Mouse (Mus musculus) intestine, embryonic 16.5 days (tissue): ENCODE measurements around the gene Gps2. TPM values are rescaled to one million over a fixed set of nuclear protein-coding genes. Genes with fewer than 3 reads are reported as not detected.

Experiments
- ATAC-seq: fragments of 200-750 bp; cut with Nextera tagmentation; 2 replicates; pipeline ENCODE4 v1.8.0; 2017; ENCODE audit warnings: moderate TSS enrichment, moderate library complexity
- H3K27ac ChIP-seq: fragments of 300-500 bp; sonication (generic); 2 replicates; pipeline ENCODE4 v1.5.1; 2014; ENCODE audit warnings: mild to moderate bottlenecking, low read length
- H3K27me3 ChIP-seq: fragments of 300-500 bp; sonication (generic); replicated peaks from 2 replicates; pipeline ENCODE4 v1.6.1; 2014; ENCODE audit warnings: low read length, control low read depth, mixed read lengths; ENCODE audit not compliant: control insufficient read depth, insufficient read depth
- H3K36me3 ChIP-seq: fragments of 300-500 bp; sonication (generic); 2 replicates; pipeline ENCODE4 v1.6.1; 2014; ENCODE audit warnings: low read length, control low read depth; ENCODE audit not compliant: control insufficient read depth, insufficient read depth
- H3K4me1 ChIP-seq: fragments of 300-500 bp; sonication (generic); 2 replicates; pipeline ENCODE4 v1.6.1; 2014; ENCODE audit warnings: low read length, control low read depth, mixed read lengths; ENCODE audit not compliant: control insufficient read depth, insufficient read depth
- H3K4me2 ChIP-seq: fragments of 300-500 bp; sonication (generic); 2 replicates; pipeline ENCODE4 v1.6.1; 2014; ENCODE audit warnings: low read depth, low read length, control low read depth
- H3K4me3 ChIP-seq: fragments of 300-500 bp; sonication (generic); 2 replicates; pipeline ENCODE4 v1.5.1; 2014; ENCODE audit warnings: mild to moderate bottlenecking, low read length
- H3K9ac ChIP-seq: fragments of 300-500 bp; sonication (generic); 2 replicates; pipeline ENCODE4 v1.6.1; 2014; ENCODE audit warnings: low read depth, low read length
- H3K9me3 ChIP-seq: fragments of 300-500 bp; sonication (generic); 2 replicates; pipeline ENCODE4 v1.6.1; 2016; ENCODE audit warnings: low read length, control low read depth; ENCODE audit not compliant: control insufficient read depth
- WGBS: fragments of 180-500 bp; shearing (Covaris S2); extraction: QIAGEN DNeasy Blood & Tissue Kit; methylation state at CpG from one replicate; pipeline ENCODE4 v1.1.7; 2014; 5-methylcytosine and 5-hydroxymethylcytosine counted together
- polyA plus RNA-seq: library from polyadenylated mRNA; unstranded; fragments of >200 nt; fragmentation: Nextera tagmentation; extraction: Ambion mirVana; gene quantifications from 2 replicates; pipeline ENCODE4 v1.2.1, GENCODE M21; 2015

Gene Gps2
- polyA plus RNA-seq, 1 experiment from 2014 or later, result 63.8 TPM

DNA sequence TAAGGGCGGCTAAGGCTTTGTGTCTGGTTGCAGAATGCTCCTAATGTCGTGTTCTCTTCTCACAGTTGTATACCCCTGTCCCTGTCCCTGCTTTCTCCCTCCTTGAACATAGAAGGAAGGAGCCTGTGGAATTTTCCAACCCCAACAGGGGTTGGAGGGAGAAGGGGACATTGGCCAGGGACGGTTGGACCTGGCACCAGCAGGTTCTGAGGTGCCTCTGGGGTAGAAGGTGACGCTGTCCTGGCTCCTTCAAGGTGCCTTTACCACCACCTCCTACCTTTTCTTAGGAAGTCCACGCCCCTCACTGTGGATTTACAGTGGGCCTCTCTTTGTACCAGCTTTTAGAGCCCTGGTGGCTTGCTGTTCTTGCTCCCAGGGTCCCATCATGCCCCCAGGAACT is 24.1 kb downstream of the Gps2 start:
- ATAC-seq, result no peak
- Histone ChIP-seq H3K4me2 (no peak overlapping the region), H3K9ac (0 out of 2 replicates have a peak overlapping the region, but pooled peaks have one; percentile 22), H3K27me3 (0 out of 2 replicates have a peak, but pooled peaks cover 3% of the 10 kb centered on the region), H3K9me3 (no peaks in the 10 kb centered on the region), H3K4me3 (no peak overlapping the region), H3K4me1 (peaks cover 35% of the 10 kb centered on the region), H3K36me3 (no peaks in the 10 kb centered on the region), H3K27ac (0 out of 2 replicates have a peak overlapping the region, but pooled peaks have one; percentile 46)
- 76% methylated on average over 5 of the region's 5 CpGs for WGBS

DNA sequence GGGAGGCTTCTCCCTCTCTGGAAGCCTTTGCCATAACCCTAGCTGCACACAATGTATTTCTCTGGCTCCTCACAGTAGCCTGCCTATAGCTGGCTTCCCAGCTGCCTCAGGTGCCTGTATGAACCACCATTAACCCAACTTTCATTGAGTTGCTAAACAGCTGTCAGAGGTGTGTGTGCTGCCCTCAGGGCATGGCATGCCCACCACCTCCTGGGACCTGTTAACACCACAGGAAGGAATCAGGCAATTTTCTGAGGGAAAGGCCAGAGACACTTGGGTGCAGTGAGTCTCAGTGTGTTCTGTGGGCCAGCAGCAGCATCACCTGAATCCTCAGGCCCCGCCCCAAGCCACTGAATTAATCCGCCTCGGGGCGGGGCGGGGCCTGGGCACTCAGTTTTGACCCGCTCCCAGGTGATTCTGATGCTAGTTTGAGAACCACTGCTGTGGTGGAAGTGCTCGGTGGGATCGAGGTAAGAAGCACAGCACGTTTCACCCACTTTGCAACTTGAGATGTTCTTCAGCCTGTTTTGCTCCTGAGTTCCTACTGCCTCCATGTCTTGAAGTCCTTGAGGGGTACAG is 24.8 kb downstream of the Gps2 start:
- 0 out of 2 replicates have a peak, but pooled peaks cover 3% of the 10 kb centered on the region for H3K27me3 ChIP-seq
- H3K9me3 ChIP-seq, result no peaks in the 10 kb centered on the region
- no peak overlapping the region for H3K9ac ChIP-seq
- WGBS, result 27% methylated on average over 9 of the region's 9 CpGs
- no peak overlapping the region for H3K4me2 ChIP-seq
- no peak for ATAC-seq
- no peaks in the 10 kb centered on the region for H3K36me3 ChIP-seq
- no peak overlapping the region for H3K27ac ChIP-seq
- H3K4me1 ChIP-seq, result peaks cover 35% of the 10 kb centered on the region
- H3K4me3 ChIP-seq, result no peak overlapping the region

DNA sequence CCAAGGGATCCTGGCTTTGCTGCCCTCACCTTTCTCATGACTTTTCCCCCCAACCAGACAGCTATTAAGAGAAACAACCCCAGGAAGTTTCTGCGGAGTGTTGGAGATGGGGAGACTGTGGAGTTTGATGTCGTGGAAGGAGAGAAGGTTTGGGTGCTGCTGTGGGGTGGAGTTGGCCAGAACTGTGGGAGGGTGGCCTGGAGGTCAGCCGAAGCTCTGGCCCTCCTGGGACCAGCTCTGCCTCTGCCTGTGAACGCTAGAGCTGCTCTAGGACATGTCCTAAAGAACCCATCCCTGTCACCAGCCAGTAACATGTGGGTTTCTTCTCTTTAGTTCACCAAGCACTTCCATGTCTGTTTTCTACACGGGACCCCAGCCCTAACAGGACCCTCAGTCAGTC is 25.5 kb downstream of the Gps2 start:
- H3K27me3 ChIP-seq, result 0 out of 2 replicates have a peak, but pooled peaks cover 3% of the 10 kb centered on the region
- no peak for ATAC-seq
- H3K4me3 ChIP-seq, result no peak overlapping the region
- no peaks in the 10 kb centered on the region; the same call in 1 of the 2 replicates for H3K36me3 ChIP-seq
- H3K4me1 ChIP-seq, result peaks cover 35% of the 10 kb centered on the region
- 68% methylated on average over 5 of the region's 5 CpGs for WGBS
- H3K9ac ChIP-seq, result no peak overlapping the region
- no peak overlapping the region for H3K4me2 ChIP-seq
- no peak overlapping the region for H3K27ac ChIP-seq
- H3K9me3 ChIP-seq, result no peaks in the 10 kb centered on the region

DNA sequence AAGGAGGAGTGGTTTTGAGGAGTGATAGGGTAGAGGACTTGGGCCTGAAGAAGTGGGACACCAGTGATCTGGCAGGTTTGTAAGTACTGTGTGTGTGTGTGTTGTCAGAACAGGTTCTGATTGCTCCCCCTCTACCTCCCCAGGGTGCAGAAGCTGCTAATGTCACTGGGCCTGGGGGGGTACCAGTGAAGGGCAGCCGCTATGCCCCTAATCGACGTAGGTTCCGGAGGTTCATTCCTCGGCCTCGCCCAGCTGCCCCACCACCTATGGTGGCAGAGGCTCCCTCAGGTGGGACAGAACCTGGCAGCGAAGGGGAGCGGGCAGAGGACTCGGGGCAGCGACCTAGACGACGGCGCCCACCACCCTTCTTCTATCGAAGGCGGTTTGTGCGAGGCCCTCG is 26.0 kb downstream of the Gps2 start:
- 94% methylated on average over 17 of the region's 17 CpGs for WGBS
- H3K36me3 ChIP-seq, result no peaks in the 10 kb centered on the region; the same call in 1 of the 2 replicates
- H3K9ac ChIP-seq, result no peak overlapping the region
- no peaks in the 10 kb centered on the region for H3K9me3 ChIP-seq
- no peak overlapping the region for H3K4me3 ChIP-seq
- 0 out of 2 replicates have a peak, but pooled peaks cover 3% of the 10 kb centered on the region for H3K27me3 ChIP-seq
- H3K4me1 ChIP-seq, result peaks cover 32% of the 10 kb centered on the region
- no peak overlapping the region for H3K27ac ChIP-seq
- H3K4me2 ChIP-seq, result no peak overlapping the region
- ATAC-seq, result no peak

DNA sequence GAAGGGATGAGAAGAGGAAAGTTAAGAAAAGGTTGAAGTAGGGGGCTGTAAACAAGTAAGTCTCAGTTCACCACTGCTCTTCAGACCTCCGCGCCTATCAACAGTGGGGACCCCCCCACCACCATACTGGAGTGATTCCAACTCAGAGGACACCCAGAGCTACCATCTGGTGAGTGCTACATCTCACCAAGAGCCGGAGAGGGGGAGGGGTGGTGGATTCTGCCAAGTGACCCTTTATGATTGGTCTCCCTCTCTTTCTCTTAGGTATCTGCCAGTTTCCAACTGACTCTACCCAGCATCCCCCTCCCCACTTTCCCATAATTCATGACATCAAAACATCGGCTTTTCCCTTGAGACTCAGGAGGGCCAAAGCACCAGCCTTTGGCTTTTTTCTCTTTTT is 27.3 kb downstream of the Gps2 start:
- H3K4me3 ChIP-seq, result no peak overlapping the region
- no peak for ATAC-seq
- peaks cover 23% of the 10 kb centered on the region for H3K4me1 ChIP-seq
- H3K4me2 ChIP-seq, result no peak overlapping the region
- 67% methylated on average over 4 of the region's 4 CpGs for WGBS
- no peaks in the 10 kb centered on the region; the same call in 1 of the 2 replicates for H3K36me3 ChIP-seq
- no peak overlapping the region for H3K9ac ChIP-seq
- no peaks in the 10 kb centered on the region for H3K9me3 ChIP-seq
- H3K27ac ChIP-seq, result no peak overlapping the region
- 0 out of 2 replicates have a peak, but pooled peaks cover 3% of the 10 kb centered on the region for H3K27me3 ChIP-seq

DNA sequence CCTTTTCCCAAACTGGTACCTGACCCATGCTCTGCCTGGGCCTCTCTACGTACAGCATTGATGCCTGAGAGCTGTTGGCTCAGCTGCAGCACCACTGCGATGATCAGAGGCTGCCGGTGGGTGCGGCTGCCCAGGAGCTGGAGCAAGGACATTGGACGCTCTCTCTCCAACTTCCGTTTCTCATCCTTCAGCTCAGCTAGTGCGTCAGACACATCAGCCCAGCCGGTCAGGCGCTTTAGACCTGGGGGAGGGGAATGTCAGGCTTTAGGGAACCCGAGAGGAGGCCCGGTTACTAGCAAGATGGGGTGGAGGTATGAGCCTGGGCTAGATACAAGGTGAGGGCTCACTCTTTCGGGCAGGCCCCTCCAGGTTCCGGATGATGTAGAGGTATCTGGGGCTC is 31.5 kb downstream of the Gps2 start:
- 76% methylated on average over 13 of the region's 13 CpGs for WGBS
- H3K27me3 ChIP-seq, result no peaks in the 10 kb centered on the region
- no peak for ATAC-seq
- no peaks in the 10 kb centered on the region; the same call in 1 of the 2 replicates for H3K36me3 ChIP-seq
- no peak overlapping the region for H3K27ac ChIP-seq
- no peak overlapping the region for H3K4me3 ChIP-seq
- no peak overlapping the region for H3K4me2 ChIP-seq
- H3K9ac ChIP-seq, result no peak overlapping the region
- no peaks in the 10 kb centered on the region for H3K9me3 ChIP-seq
- H3K4me1 ChIP-seq, result peaks cover 6% of the 10 kb centered on the region

- WGBS, result 86% methylated on average over 18 of the region's 18 CpGs
- H3K9ac ChIP-seq, result 0 out of 2 replicates have a peak overlapping the region, but pooled peaks have one; percentile 21
- H3K36me3 ChIP-seq, result no peaks in the 10 kb centered on the region; the same call in 1 of the 2 replicates
- 0 out of 2 replicates have a peak overlapping the region, but pooled peaks have one; percentile 53 for H3K27ac ChIP-seq
- H3K4me1 ChIP-seq, result peaks cover 6% of the 10 kb centered on the region
- ATAC-seq, result no peak
- H3K27me3 ChIP-seq, result no peaks in the 10 kb centered on the region
- H3K9me3 ChIP-seq, result no peaks in the 10 kb centered on the region
- peak overlapping the region; percentile 53; the same call in 1 of the 2 replicates for H3K4me3 ChIP-seq
- peak overlapping the region; percentile 83 for H3K4me2 ChIP-seq
These were observed 32.6 kb downstream of the Gps2 start for GRCm38 (mm10) chr11:69945997-69946891.

DNA sequence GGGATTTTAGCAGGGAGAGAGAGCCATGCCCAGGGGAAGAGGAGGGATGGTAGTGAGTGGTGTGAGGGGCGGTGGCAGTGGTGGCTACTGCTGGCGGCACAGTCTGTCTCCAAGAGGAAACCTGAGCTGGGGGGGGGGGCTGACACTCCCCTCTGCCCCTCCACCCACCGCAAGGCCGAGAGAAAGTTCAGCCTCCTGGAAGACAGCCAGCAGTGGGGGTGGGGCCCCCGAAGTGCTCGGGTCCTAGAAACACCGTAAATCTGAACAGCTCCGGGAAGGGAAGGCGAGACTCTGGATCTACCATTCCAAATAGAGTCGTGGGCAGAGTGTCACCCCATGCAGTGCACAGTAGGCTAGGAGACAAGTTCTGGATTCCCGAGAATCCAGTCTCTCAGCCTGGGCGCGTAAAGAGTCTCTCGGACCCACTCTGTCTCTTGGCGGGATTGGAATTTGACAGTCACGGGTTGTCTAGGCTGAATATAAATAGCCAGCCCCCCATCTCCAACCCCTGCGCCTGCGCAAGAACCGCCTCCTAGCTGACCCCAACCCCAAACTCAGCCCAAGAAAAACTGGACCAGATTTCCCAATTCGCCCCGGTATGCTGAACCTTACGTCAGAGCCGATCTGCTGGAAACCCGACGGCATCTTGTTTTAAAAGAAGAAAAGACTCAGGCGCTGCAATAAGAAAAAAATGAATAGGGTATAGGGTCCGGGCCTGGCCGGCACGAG is 33.8 kb downstream of the Gps2 start:
- Histone ChIP-seq H3K27ac (peak overlapping the region; percentile 53), H3K4me1 (peaks cover 6% of the 10 kb centered on the region), H3K27me3 (no peaks in the 10 kb centered on the region), H3K4me2 (peak overlapping the region; percentile 83), H3K4me3 (peak overlapping the region; percentile 53), H3K9ac (peak overlapping the region; percentile 54), H3K9me3 (no peaks in the 10 kb centered on the region), H3K36me3 (no peaks in the 10 kb centered on the region; the same call in 1 of the 2 replicates)
- peak; percentile 26 for ATAC-seq
- WGBS, result 3% methylated on average over 29 of the region's 29 CpGs
